Mouse (Mus musculus) midbrain, embryonic 16.5 days (tissue): ENCODE results near the gene Astn2. TPM values are rescaled to one million over a fixed set of nuclear protein-coding genes. Genes with fewer than 3 reads are reported as not detected.
"Not testable (repeated sequence)": the region's sequence is repeated elsewhere in the genome, so short reads cannot be mapped to it uniquely, and the experiment has no call there.

Experiments used
- ATAC-seq: fragments of 200-750 bp; cut with Nextera tagmentation; 2 replicates; pipeline ENCODE4 v1.8.0; 2017; ENCODE audit warnings: moderate TSS enrichment
- H3K27ac ChIP-seq: fragments of 300-500 bp; sonication (generic); 2 replicates; pipeline ENCODE4 v1.5.1; 2014; ENCODE audit warnings: mild to moderate bottlenecking, low read length, mixed read lengths
- H3K27me3 ChIP-seq: fragments of 300-500 bp; sonication (generic); 2 replicates; pipeline ENCODE4 v1.6.1; 2014; ENCODE audit warnings: low read depth, low read length, mixed read lengths; ENCODE audit not compliant: control insufficient read depth, insufficient read depth
- H3K36me3 ChIP-seq: fragments of 300-500 bp; sonication (generic); 2 replicates; pipeline ENCODE4 v1.6.1; 2014; ENCODE audit warnings: mild to moderate bottlenecking, low read length, moderate library complexity, mixed read lengths; ENCODE audit not compliant: control insufficient read depth, insufficient read depth
- H3K4me1 ChIP-seq: fragments of 300-500 bp; sonication (generic); 2 replicates; pipeline ENCODE4 v1.6.1; 2014; ENCODE audit warnings: mild to moderate bottlenecking, low read length, mixed read lengths; ENCODE audit not compliant: control insufficient read depth, insufficient read depth
- H3K4me2 ChIP-seq: fragments of 300-500 bp; sonication (generic); 2 replicates; pipeline ENCODE4 v1.6.1; 2014; ENCODE audit warnings: mild to moderate bottlenecking, low read length, mixed read lengths
- H3K4me3 ChIP-seq: fragments of 300-500 bp; sonication (generic); 2 replicates; pipeline ENCODE4 v1.5.1; 2014; ENCODE audit warnings: low read depth, mild to moderate bottlenecking, low read length, moderate library complexity, mixed read lengths
- H3K9ac ChIP-seq: fragments of 300-500 bp; sonication (generic); 2 replicates; pipeline ENCODE4 v1.6.1; 2014; ENCODE audit warnings: low read depth, low read length, mixed read lengths
- H3K9me3 ChIP-seq: fragments of 300-500 bp; sonication (generic); replicated peaks from 2 replicates; pipeline ENCODE4 v1.6.1; 2014; ENCODE audit warnings: mild to moderate bottlenecking, low read length, mixed read lengths; ENCODE audit not compliant: control insufficient read depth, poor library complexity, severe bottlenecking
- whole genome bisulfite sequencing: fragments of 180-500 bp; shearing (Covaris S2); extraction: QIAGEN DNeasy Blood & Tissue Kit; methylation state at CpG from one replicate; pipeline ENCODE4 v1.1.7; 2014; 5-methylcytosine and 5-hydroxymethylcytosine counted together
- polyA plus RNA-seq: library from polyadenylated mRNA; unstranded; fragments of >200 nt; fragmentation: Nextera tagmentation; extraction: Ambion mirVana; gene quantifications from 2 replicates; pipeline ENCODE4 v1.2.1, GENCODE M21; 2015

The Astn2 gene
- polyA plus RNA-seq, 1 experiment from 2014 or later = 1.8 TPM

- no peaks in the 10 kb centered on the region for H3K36me3 ChIP-seq
- H3K4me3 ChIP-seq = no peak overlapping the region
- no peaks in the 10 kb centered on the region for H3K4me1 ChIP-seq
- no peaks in the 10 kb centered on the region for H3K9me3 ChIP-seq
- H3K27ac ChIP-seq = no peak overlapping the region
- H3K27me3 ChIP-seq = no peaks in the 10 kb centered on the region
- WGBS = 92% methylated on average over 5 of the region's 5 CpGs
- H3K9ac ChIP-seq = no peak overlapping the region
- no peak for ATAC-seq
- H3K4me2 ChIP-seq = no peak overlapping the region
These were observed 710.4 kb downstream of the Astn2 start for GRCm38 (mm10) chr4:65694011-65694410.

- no peaks in the 10 kb centered on the region for H3K27me3 ChIP-seq
- H3K4me2 ChIP-seq = no peak overlapping the region
- WGBS = 9% methylated on average over 1 of the region's 1 CpGs
- no peak overlapping the region; the same call in 1 of the 2 replicates for H3K27ac ChIP-seq
- no peak overlapping the region for H3K9ac ChIP-seq
- H3K4me1 ChIP-seq = peaks cover 8% of the 10 kb centered on the region; the same call in 1 of the 2 replicates
- H3K4me3 ChIP-seq = no peak overlapping the region
- H3K36me3 ChIP-seq = no peaks in the 10 kb centered on the region
- peak; percentile 54 for ATAC-seq
- no peaks in the 10 kb centered on the region for H3K9me3 ChIP-seq
These were observed 717.2 kb downstream of the Astn2 start for GRCm38 (mm10) chr4:65687006-65687723.

DNA sequence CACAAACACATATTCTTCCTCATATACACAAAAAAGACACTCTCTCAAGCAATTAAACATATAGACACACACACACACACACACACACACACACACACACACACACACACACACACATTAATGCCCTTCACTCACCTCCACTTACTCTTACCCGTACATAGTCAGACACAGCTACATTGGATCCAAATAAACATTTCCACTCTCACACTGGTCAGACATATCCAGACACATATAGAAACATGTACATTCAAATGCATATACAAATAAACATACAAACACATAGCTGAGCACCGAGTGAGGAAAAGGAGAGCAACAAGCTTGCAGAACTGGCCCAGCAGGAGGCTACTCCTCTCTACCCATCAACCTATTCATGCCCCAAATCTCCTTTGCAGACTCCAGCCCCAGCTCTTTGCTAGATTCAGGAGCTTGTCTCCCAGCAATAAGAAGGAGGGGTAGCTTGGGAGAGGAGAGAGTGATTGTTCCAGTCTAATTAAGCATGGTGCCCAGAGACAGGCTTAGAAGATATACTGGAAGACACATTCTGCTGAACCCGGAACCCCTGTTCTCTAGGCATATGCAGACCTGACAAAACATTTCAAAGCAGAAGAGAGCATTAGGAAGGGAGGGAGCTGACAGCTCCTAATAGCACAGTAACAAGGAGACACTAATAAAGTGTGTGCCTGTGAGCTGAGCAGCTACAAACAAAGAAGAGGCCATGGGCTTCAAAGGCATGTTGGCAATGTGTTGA lies 718.0 kb downstream of the Astn2 start:
- H3K27ac ChIP-seq = no peak overlapping the region
- no peaks in the 10 kb centered on the region for H3K9me3 ChIP-seq
- no peaks in the 10 kb centered on the region for H3K27me3 ChIP-seq
- H3K9ac ChIP-seq = no peak overlapping the region
- ATAC-seq = peak; percentile 89
- H3K4me2 ChIP-seq = no peak overlapping the region
- no peak overlapping the region for H3K4me3 ChIP-seq
- 36% methylated on average over 3 of the region's 3 CpGs for WGBS
- H3K4me1 ChIP-seq = peaks cover 8% of the 10 kb centered on the region; the same call in 1 of the 2 replicates
- H3K36me3 ChIP-seq = no peaks in the 10 kb centered on the region

DNA sequence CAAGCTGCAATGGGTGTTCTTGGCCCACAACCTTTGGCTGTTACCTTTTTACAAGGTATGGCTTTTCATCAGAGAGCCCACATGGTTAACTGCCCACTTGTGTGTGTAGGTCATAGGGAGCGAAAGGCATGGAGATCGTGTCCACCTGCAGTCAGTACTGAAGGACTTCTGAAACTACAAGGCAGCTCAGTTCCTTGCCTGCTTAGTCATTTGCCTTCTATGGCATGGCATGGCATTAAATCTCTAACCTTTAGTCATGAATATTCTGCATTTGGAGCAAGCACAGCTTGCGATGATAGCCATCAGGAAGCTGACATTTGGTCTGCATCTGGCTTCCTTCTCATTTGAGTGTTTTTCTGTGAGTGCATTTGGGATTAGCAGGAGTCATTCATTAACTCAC lies 720.0 kb downstream of the Astn2 start:
- Histone ChIP-seq H3K4me3 (no peak overlapping the region), H3K4me2 (no peak overlapping the region), H3K9ac (no peak overlapping the region), H3K9me3 (no peaks in the 10 kb centered on the region), H3K27me3 (no peaks in the 10 kb centered on the region), H3K36me3 (no peaks in the 10 kb centered on the region), H3K4me1 (peaks cover 8% of the 10 kb centered on the region), H3K27ac (no peak overlapping the region; the same call in 1 of the 2 replicates)
- 71% methylated on average over 3 of the region's 3 CpGs for WGBS
- ATAC-seq = no peak

GRCm38 (mm10) chr4:65679786-65680185 lies 724.6 kb downstream of the Astn2 start:
- not testable (repeated sequence) for H3K36me3 ChIP-seq, ATAC-seq, H3K27ac ChIP-seq, H3K9ac ChIP-seq, H3K4me2 ChIP-seq, H3K4me1 ChIP-seq, H3K9me3 ChIP-seq, H3K4me3 ChIP-seq, H3K27me3 ChIP-seq
- 31% methylated on average over 2 of the region's 2 CpGs for WGBS

DNA sequence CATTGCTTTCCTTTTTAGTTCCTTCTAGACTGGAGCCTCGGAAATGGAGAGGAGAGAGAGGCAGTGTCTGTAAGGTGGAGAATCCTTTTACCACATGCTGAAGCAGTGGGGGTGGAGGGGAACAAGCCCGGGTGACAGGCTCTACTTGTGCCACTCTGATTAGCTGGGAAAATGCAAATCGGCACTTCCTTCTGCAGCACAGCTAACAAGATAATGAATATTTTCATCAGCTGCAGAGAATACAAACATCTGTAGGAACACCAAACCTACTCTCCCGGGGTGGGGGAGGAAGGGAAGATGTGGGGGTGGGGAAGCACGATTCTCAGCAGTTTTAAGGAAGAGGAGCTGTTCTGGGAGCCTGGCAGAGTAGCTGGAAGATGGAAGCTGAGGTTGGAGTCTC lies 725.5 kb downstream of the Astn2 start:
- WGBS = 16% methylated on average over 5 of the region's 5 CpGs
- no peak overlapping the region for H3K27ac ChIP-seq
- peaks cover 4% of the 10 kb centered on the region; the same call in 1 of the 2 replicates for H3K4me1 ChIP-seq
- no peaks in the 10 kb centered on the region for H3K27me3 ChIP-seq
- no peaks in the 10 kb centered on the region for H3K9me3 ChIP-seq
- no peak overlapping the region for H3K4me2 ChIP-seq
- ATAC-seq = peak; percentile 54
- H3K9ac ChIP-seq = peak overlapping the region; percentile 28; the same call in 1 of the 2 replicates
- no peak overlapping the region for H3K4me3 ChIP-seq
- no peaks in the 10 kb centered on the region for H3K36me3 ChIP-seq

- no peaks in the 10 kb centered on the region for H3K27me3 ChIP-seq
- no peaks in the 10 kb centered on the region for H3K36me3 ChIP-seq
- H3K4me1 ChIP-seq = peaks cover 4% of the 10 kb centered on the region; the same call in 1 of the 2 replicates
- peak; percentile 54; the same call in 1 of the 2 replicates for ATAC-seq
- no peak overlapping the region for H3K27ac ChIP-seq
- H3K4me2 ChIP-seq = no peak overlapping the region
- H3K4me3 ChIP-seq = no peak overlapping the region
- 62% methylated on average over 5 of the region's 5 CpGs for WGBS
- no peaks in the 10 kb centered on the region for H3K9me3 ChIP-seq
- H3K9ac ChIP-seq = peak overlapping the region; percentile 28; the same call in 1 of the 2 replicates
These were observed 725.9 kb downstream of the Astn2 start for GRCm38 (mm10) chr4:65678495-65678894.

GRCm38 (mm10) chr4:65674267-65674978 lies 730.0 kb downstream of the Astn2 start:
- ATAC-seq = no peak
- Histone ChIP-seq H3K4me3 (no peak overlapping the region), H3K9me3 (no peaks in the 10 kb centered on the region), H3K27me3 (no peaks in the 10 kb centered on the region), H3K9ac (no peak overlapping the region), H3K4me1 (peaks cover 4% of the 10 kb centered on the region; the same call in 1 of the 2 replicates), H3K4me2 (no peak overlapping the region), H3K27ac (no peak overlapping the region), H3K36me3 (no peaks in the 10 kb centered on the region)
- WGBS = 91% methylated on average over 4 of the region's 4 CpGs
